Mouse (Mus musculus): ENCODE data around the gene Egr2.

GRCm38 (mm10) chr10:67564509-67564908 lies 29.2 kb downstream of the Egr2 start:
- TF ChIP-seq POLR2A (IDR thresholded peaks at IDR 0.05; ENCODE audit: insufficient read depth, low read length) = no peak
- no peak for TF ChIP-seq CTCF (IDR thresholded peaks at IDR 0.05; ENCODE audit: low read depth, low read length)
- TF ChIP-seq EP300 (IDR thresholded peaks at IDR 0.05; ENCODE audit: insufficient read depth, low read depth, low read length) = no peak
